Mouse (Mus musculus): Measurements from ENCODE around the gene Gfod1.

Gfod1 gene

DNA sequence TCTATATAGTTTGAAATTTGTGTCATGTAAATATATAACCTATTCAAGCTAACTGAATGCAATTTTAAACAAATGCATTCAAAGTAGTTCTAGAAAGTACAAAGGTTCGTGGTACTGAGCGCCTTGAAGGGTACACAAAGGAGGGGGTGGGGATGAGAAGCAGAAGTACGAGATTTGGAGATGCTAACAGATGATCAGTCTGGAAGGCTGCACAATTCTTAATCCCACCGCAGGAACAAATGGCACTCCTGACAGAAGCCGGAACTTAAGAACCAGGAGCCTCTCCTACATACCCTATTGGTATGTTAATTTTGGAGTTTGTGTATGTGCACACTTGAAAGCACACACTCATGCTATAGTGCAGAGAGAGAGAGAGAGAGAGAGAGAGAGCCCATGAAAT lies 4.8 kb downstream of the Gfod1 start:
- DNase-seq (ENCODE audit: low read depth, low spot score), result no peak

DNA sequence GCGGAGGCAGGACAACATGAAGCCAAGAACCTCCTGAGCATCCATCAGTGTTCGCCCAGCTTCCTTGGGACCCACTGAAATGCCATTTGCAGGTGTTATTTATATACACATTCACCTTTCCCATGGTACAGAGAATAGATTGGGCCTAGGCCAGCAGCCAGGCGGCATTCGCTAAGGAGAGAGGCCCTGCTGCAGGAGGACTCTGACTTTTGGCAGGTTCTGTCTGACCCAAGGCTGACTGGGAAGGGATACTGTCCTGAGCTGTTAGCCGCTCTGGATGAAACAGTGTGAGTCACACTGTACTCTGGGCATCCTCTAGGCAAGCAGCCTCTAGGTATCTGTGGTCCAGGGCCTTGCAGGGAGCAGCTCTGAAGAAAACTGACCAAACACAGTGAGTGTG lies 6.4 kb downstream of the Gfod1 start:
- DNase-seq (ENCODE audit: low read depth, low spot score), result no peak

DNA sequence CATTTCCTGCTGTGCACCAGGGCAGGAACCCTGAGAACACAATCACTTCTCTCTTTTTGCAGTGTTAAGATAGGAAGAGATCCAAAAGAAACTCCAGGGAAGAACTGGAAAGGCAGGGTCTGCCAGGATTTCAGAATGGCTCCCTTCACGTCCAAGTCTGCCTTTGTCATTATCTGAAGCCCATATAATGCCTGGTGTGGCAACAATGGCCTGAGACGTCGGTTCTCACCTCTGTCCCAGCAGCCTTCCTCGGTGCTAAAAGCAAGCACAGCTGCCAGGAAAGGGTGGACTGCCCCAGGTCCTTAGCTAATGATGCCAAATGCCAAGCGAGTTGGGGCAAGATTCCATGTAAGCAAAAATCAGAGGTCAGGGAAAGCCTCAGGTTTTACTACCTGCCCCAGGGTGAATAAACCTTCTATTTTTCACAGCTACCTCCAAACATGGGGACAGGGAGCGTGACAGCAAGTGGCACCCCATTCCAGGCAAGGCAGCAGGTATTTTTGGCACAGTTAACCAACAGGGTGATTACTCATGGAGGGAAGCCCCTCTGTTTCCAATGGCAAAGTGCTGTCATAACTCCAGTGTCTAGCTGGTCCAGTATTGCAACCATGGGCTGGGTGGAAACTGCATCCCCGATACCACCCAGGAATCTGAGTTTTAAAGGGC lies 7.7 kb downstream of the Gfod1 start:
- DNase-seq (ENCODE audit: low read depth, low spot score), result no peak

DNA sequence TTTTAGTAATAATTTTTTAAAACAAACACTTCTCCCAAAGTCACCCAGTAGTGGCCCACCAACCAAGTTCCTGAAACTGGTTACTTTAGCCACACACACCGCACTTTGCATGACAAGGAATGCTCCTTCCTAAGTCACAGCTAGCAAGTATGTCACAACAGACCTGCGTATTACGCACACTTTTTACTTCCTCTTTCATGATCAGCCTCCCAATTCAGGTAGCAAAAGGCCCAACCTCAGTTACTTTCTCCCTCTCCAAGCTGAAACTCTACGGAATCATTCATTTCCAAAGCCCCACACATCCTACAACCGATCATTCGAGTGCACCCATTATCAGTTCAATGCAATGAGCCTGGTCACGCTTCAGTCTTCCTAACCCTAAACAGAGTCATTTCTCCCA lies 8.3 kb downstream of the Gfod1 start:
- peak; percentile 47 for DNase-seq (ENCODE audit: low read depth, low spot score)

DNA sequence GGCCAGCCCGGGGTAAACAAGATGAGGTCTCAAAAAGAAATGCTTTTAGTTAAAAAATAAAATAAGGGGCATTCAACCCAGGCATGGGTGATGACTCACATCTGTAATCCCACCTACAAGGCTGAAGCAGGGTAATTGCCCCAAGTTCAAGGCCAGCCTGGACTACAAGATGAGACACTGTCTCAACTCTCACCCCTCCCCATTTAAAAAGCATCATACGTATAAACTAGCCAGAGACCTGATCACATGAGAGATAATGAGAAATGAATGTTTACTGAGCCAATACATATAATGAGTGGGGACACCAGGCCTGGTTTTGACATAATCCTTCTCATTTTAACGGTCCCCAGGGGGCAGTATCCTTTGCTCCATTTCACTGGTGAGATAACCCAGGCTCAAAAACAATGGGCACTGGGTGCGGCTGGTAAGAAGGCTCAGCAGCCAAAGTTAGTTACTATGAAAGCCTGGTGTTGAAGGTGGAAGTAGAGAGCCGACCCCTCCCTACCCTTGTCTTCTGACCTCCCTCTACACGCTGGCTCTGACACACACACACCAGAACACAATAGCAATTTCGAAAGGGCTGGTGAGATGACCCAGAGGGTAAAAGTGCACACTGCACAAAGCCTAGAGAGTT lies 8.9 kb downstream of the Gfod1 start:
- DNase-seq (ENCODE audit: low read depth, low spot score), result no peak

DNA sequence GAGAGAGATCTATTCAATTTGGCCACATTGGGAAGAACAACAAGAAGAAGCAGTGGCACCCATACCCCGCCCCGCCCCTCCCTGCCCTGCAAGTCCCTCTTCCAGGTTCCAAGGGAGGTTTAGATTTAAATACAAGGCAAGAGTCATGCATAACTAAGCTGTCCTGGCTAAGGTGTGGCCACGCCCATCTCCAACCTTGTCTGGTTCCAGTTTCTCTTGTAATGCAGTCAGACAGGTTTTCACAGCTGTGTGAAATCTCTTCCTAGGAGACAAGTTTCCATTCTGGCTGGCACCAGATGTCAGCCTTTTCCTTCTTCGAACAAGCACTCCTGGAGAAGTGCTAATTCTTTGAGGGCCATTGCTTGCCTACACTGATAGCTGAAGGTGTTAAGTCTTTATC lies 11.1 kb downstream of the Gfod1 start:
- no peak for DNase-seq (ENCODE audit: low read depth, low spot score)

DNA sequence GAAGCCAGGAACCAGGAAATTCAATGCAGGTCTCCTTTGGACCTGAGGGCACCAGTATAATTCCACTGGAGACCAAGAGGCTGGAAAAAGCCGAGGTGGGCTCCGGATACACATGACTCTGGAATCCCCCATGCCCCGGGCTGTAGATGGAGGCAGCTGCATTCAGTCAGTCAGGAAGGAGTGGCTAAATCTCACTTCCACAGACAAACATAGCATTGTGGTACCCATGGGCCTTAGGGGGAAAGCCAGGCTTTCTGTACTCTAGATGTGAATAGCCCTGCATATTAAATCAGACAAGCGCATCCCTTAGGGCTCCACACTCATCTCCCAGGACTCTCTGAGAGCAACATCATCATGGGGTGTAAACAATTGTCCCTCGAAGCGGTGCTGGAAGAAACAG lies 14.9 kb downstream of the Gfod1 start:
- no peak for DNase-seq (ENCODE audit: low read depth, low spot score)

DNA sequence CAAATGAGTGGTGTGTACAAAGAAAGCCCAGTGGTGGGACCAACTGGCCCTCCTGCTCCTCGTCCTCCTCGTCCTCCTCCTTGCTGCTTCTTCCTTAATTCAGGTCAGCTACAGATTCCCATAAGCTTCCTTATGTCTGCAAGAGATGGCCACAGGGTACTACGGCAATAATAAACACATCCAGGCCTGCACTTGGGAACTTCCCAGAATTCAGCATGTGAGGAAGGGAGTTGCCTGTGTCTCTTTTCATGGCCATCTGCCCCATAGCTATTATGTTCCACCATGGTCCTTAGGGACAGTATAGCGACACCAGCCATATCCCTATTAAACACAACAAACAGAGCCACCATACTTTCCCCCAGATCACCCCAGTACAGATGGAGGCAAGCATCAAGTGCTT lies 15.5 kb downstream of the Gfod1 start:
- DNase-seq (ENCODE audit: low read depth, low spot score), result no peak

DNA sequence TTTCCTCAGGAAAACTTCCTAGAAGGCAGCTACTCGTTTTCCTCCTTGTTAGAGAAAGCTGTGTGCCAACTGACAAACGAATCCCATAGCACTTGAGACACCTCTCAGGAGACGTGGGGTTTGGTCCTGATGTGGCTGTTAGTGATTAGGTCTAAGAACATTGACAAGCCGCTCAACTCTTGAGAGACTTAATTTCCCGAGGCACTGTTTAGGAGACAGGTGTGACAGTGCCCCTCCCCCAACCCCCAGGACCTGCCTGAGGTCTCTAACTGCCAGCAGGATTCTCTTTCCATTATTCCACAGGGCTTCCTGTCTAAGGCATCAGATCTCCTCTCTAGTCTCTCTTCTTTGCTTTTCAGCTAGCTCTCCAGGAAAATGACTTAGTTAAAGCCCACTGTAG lies 15.9 kb downstream of the Gfod1 start:
- DNase-seq (ENCODE audit: low read depth, low spot score), result no peak

DNA sequence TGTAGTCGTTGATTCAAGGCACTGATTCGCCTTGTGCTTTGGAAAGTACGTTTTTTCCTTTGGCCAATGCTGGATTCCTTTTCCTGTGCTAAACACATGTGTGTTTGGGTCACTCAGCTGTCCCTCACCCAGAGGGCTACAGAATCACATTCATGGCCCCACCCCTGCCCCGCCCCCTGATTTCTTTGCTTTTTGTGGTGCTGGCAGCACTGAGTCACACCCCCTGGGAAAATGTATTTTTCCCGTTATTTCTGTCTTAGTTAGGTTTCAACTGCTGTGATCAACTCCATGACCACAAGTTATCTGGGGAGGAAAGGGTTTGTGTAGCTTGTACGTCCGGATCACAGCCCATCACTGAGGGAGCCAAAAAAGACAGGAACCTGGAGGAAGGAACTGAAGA lies 17.1 kb downstream of the Gfod1 start:
- no peak for DNase-seq (ENCODE audit: low read depth, low spot score)

DNA sequence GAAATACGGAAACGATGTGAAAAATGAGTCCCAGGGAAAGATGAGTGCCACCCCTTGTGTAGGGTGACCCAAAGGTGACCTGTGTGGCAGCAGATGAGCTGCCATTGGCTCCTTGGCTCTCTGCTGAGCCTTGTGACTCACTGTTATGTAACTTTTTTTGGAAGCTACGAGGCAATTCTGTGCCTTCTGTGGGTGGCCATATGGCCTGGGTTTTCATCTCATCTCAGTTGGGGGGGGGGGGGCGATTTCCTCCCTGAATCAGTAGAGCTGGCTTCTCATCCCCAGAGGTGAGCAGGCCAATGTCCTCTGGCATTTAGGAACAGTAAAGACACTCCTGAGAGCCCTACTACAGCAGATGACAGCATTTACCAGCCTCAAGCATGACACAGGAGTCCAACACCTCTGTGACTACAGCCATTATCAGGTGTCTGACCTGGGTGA lies 19.2 kb downstream of the Gfod1 start:
- no peak for DNase-seq (ENCODE audit: low read depth, low spot score)

DNA sequence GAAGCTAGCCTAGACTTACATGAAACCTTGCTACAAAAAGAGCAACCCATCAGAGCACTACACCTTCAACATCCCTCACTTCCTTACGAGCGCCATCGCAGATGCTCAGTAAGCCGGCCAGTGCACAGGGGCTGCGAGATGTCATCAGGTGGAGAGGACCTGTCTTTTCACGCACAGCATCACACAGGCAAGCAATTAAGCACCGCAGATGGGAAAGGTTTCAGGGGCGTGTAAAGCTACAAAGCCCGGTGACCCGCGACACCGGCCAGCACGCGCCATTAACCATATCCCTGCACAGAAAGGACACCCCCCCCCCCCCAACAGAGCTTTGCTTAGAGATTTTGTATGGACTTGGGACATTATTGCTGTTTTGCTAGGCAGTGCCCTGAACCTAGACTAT lies 30.1 kb downstream of the Gfod1 start:
- no peak for DNase-seq (ENCODE audit: low read depth, low spot score)

DNA sequence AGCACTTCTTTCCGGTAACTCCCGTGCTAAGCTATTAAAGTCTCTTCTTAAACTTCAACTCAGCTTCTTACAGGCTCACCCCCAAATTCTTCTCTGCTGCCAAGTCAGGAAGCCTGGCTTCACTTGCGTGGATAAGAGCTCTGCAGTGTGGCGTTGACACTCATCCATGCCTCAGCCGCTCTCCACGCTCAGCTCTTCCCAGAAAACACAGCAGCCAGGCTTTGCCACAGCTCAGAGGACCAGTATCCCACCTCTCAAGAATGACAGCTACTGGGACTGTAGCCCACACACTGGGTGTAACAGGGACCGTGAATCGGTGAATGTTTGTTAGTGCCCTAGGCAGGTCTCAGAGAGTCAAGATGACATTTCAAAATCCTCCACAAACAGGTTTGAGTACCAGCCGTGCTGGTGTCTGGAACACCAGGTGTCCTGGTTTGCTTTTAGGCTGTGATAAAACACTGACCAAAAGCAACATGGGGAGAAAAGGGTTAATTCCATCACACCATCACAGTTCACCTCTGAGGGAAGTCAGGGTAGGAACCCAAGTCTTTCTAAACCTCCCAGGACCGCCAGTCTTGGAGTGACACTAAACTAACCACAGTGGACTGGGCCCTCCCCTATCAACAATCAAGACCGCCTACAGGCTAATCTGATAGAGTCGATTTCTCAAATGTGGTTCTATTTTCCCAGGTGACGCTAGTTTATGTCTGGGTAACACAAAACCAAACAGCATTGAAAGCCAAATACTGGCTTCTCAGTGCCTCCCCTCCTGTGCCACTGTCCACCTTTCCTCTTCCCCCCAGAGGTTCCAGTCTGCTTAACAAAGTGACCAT lies 31.5 kb downstream of the Gfod1 start:
- DNase-seq (ENCODE audit: low read depth, low spot score), result no peak

DNA sequence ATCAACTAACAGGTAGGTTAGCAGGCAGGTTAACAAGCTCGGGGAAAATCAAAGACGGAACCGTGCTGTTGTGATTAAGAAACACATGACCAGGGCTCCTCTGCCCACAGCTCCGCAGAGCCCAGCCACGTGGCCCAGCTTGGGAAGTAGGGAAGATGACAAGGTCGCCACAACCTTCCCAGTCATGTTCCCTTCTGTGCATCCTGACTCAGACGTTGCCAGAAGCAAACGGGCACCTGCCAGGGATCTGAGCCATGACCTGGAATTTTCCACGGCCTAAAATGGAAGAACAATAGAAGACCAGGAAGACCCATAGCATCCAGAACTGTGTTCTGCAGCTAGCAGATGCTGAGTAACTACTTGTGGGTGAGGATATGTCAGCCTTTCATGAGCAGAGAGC lies 32.5 kb downstream of the Gfod1 start:
- DNase-seq (ENCODE audit: low read depth, low spot score), result no peak

DNA sequence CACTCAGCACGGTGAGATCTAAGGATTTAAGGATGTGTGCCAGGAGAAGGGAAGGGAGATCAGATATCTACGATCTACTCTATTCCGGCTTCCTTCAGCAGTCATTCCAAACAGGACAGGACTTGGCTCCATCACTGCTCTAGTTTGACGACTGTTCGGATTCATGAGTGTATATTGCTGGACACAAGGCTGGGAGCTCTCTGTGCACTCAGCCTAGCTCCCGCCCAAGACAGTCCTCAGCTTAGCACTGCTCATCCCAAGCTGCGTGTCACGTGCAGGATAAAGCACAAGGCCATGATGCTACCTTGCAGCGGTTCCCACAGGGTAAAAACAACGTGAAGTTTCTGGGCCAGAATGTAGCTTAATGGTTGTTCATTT lies 33.8 kb downstream of the Gfod1 start:
- no peak for DNase-seq (ENCODE audit: low read depth, low spot score)

DNA sequence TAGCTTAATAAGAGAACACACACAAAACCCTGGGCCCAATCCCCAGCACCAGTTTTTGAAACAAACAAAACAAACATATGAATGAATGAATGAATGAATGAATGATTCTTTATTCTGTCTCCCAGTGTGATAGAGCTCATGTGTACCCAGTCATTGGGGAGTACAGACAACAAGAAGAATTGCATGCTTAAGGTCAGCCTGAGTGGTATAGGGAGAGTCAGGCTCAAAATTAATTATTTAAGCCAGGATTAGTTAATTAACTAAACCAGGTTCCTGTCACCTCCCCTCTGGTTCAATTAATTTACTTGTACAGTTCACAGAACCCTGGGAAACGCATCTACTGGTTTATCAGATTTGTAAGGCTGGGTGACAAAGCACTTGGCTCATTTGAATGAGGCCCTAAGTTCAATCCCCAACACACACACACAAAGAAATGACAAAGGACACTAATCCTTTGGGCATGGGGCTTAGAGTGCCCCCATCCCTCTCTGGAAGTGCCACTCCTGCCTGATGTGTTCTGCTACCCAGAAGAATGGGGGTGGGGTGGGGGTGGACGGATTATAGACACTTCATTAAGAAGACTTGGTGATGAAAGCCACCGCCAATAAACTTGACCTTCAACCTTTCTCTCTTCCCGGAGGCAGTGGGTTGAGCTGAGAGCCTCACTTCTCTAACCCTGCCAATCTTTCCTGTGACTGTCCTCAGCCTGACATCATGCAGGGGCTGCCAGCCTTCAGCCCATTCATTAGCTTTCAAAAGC lies 34.3 kb downstream of the Gfod1 start:
- no peak for DNase-seq (ENCODE audit: low read depth, low spot score)

DNA sequence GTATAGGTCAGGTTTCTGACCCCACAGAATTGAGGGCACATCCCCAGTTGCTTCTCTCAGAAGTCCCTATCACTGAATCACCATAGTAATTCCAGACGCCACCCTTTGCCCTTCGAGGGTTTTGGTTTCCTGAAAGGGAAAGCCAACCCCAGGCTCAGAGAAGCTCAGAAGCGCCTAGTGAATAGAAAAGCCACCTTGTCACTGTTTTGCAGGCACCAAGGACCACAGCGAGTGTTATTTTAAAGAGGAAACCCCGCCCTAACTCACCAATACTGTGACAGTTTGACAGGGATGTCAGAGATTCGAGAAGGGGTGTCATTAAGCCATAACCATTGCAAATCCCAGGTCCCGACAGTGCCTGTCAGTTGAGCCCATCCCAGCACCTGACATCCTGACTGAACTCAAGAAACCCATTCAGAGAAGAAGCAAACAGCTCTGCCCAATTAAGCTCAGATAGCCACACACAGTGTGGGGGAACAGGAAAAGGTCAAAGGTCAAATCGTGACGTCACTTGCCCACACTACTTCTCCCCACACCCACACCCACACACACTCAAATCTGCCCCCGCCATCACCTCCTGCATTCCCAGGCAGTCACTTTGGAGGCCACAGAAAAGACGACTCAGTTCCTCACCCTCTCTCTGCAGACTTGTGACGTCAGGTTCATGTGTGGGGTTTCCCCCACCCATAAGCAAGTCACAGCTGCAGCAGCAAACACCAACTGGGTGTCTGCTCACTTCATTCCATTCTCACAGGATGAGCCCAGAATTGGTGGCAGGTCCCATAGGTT lies 35.2 kb downstream of the Gfod1 start:
- DNase-seq (ENCODE audit: low read depth, low spot score), result peak; percentile 70

DNA sequence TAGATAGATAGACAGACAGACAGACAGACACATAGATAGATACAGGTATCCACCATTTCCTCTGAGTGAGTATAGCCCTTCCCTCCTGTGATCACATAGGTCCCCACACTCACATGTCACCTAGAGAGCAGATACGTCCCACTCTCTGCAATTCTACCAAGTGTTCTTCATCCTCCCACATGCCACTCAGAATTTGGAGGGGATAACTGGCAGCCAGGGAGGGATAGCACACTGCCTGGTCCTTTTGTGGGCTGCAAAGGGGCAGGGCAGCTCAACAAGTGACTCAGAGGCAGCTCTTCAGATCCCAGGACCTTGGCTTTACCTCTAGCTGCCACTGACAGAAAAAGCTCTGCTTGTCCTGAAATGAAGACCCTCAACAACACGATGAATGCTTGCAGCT lies 36.1 kb downstream of the Gfod1 start:
- no peak for DNase-seq (ENCODE audit: low read depth, low spot score)

DNA sequence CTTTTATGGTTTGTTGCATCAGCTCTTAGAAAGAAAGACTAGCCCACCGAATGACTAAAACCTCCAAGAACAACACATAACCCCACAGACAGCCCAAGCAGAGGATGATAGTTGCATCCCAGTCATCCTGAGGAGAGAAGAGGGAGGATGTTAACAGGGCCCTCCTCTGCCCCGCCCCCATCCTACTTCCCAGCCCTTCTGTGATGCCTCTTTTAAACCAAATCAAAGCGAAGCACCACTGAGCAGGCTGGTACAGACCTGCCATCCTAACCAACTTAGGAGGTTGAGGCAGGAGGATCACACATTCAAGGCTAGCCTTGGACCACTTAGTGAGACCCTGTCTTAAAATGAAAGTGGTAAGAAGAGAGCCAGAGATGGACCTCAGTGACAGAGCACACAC lies 36.8 kb downstream of the Gfod1 start:
- no peak for DNase-seq (ENCODE audit: low read depth, low spot score)

DNA sequence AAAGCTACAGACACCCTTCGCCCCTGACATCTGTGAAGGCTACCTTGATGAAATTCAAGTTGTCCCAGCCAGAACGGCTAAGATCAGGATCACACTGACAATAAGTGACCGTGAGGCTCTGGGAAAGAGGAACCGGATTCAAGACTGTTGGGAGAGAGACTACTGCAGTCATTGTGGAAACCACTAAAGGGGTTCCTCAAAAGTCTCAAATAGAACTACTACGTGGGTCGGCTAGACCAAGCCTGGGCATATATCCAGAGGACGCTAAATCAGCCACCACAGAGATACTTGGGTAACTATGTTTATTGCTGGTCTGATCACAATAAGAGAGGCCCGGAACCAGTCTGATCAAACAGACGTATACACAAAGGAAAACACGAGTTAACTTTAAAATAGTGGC lies 37.6 kb downstream of the Gfod1 start:
- DNase-seq (ENCODE audit: low read depth, low spot score), result no peak

DNA sequence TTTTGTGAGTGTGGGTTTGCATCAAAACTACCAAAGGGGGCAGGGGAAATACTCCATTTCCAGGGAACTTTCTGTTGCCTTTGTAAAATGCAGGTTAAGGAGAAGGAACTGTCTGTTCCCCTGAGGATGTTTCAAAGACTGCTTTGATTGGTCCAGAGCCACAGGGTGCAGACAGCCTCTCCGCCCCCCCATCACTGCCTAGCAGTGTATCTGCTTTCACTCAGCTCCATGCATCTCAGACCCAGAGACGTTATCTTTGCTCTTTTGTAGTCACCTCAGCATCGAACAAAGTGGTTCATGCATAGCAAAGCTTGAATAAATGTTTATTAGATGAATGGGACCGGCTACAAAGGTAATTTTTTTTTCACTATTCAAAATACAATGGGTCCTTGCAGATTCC lies 38.9 kb downstream of the Gfod1 start:
- DNase-seq (ENCODE audit: low read depth, low spot score), result no peak

Measured in A20 (cell line).